Mouse (Mus musculus) intestine, embryonic 16.5 days (tissue): ENCODE measurements around the gene Sept10. TPM values are rescaled to one million over a fixed set of nuclear protein-coding genes. Genes with fewer than 3 reads are reported as not detected.

ENCODE experiments used
- ATAC-seq: fragments of 200-750 bp; cut with Nextera tagmentation; 2 replicates; pipeline ENCODE4 v1.8.0; 2017; ENCODE audit warnings: moderate TSS enrichment, moderate library complexity
- H3K27ac ChIP-seq: fragments of 300-500 bp; sonication (generic); 2 replicates; pipeline ENCODE4 v1.5.1; 2014; ENCODE audit warnings: mild to moderate bottlenecking, low read length
- H3K27me3 ChIP-seq: fragments of 300-500 bp; sonication (generic); replicated peaks from 2 replicates; pipeline ENCODE4 v1.6.1; 2014; ENCODE audit warnings: low read length, control low read depth, mixed read lengths; ENCODE audit not compliant: control insufficient read depth, insufficient read depth
- H3K36me3 ChIP-seq: fragments of 300-500 bp; sonication (generic); 2 replicates; pipeline ENCODE4 v1.6.1; 2014; ENCODE audit warnings: low read length, control low read depth; ENCODE audit not compliant: control insufficient read depth, insufficient read depth
- H3K4me1 ChIP-seq: fragments of 300-500 bp; sonication (generic); 2 replicates; pipeline ENCODE4 v1.6.1; 2014; ENCODE audit warnings: low read length, control low read depth, mixed read lengths; ENCODE audit not compliant: control insufficient read depth, insufficient read depth
- H3K4me2 ChIP-seq: fragments of 300-500 bp; sonication (generic); 2 replicates; pipeline ENCODE4 v1.6.1; 2014; ENCODE audit warnings: low read depth, low read length, control low read depth
- H3K4me3 ChIP-seq: fragments of 300-500 bp; sonication (generic); 2 replicates; pipeline ENCODE4 v1.5.1; 2014; ENCODE audit warnings: mild to moderate bottlenecking, low read length
- H3K9ac ChIP-seq: fragments of 300-500 bp; sonication (generic); 2 replicates; pipeline ENCODE4 v1.6.1; 2014; ENCODE audit warnings: low read depth, low read length
- H3K9me3 ChIP-seq: fragments of 300-500 bp; sonication (generic); 2 replicates; pipeline ENCODE4 v1.6.1; 2016; ENCODE audit warnings: low read length, control low read depth; ENCODE audit not compliant: control insufficient read depth
- WGBS: fragments of 180-500 bp; shearing (Covaris S2); extraction: QIAGEN DNeasy Blood & Tissue Kit; methylation state at CpG from one replicate; pipeline ENCODE4 v1.1.7; 2014; 5-methylcytosine and 5-hydroxymethylcytosine counted together
- polyA plus RNA-seq: library from polyadenylated mRNA; unstranded; fragments of >200 nt; fragmentation: Nextera tagmentation; extraction: Ambion mirVana; gene quantifications from 2 replicates; pipeline ENCODE4 v1.2.1, GENCODE M21; 2015

The Sept10 gene
- polyA plus RNA-seq, 1 experiment from 2014 or later, result 24.6 TPM

- ATAC-seq, result no peak
- Histone ChIP-seq H3K9ac (no peak overlapping the region), H3K4me3 (no peak overlapping the region), H3K27me3 (no peaks in the 10 kb centered on the region), H3K4me2 (no peak overlapping the region), H3K36me3 (no peaks in the 10 kb centered on the region), H3K4me1 (no peaks in the 10 kb centered on the region), H3K27ac (no peak overlapping the region), H3K9me3 (no peaks in the 10 kb centered on the region)
- WGBS, result 85% methylated on average over 1 of the region's 1 CpGs
These were observed 102.6 kb downstream of the Sept10 start for GRCm38 (mm10) chr10:59119001-59119400.

GRCm38 (mm10) chr10:59117555-59117954 lies 104.1 kb downstream of the Sept10 start:
- no peaks in the 10 kb centered on the region for H3K27me3 ChIP-seq
- WGBS, result 75% methylated on average over 5 of the region's 5 CpGs

GRCm38 (mm10) chr10:59116331-59116730 lies 105.3 kb downstream of the Sept10 start:
- 75% methylated on average over 9 of the region's 9 CpGs for WGBS
- H3K9ac ChIP-seq, result no peak overlapping the region
- no peak overlapping the region for H3K4me2 ChIP-seq
- H3K27ac ChIP-seq, result no peak overlapping the region
- H3K4me3 ChIP-seq, result no peak overlapping the region
- H3K9me3 ChIP-seq, result no peaks in the 10 kb centered on the region
- ATAC-seq, result no peak
- H3K4me1 ChIP-seq, result no peaks in the 10 kb centered on the region
- H3K27me3 ChIP-seq, result no peaks in the 10 kb centered on the region
- H3K36me3 ChIP-seq, result no peaks in the 10 kb centered on the region

More at GRCm38 (mm10) chr10:59117555-59117954, 104.1 kb downstream of the Sept10 start:
- no peak overlapping the region for H3K27ac ChIP-seq
- H3K9me3 ChIP-seq, result no peaks in the 10 kb centered on the region
- H3K36me3 ChIP-seq, result no peaks in the 10 kb centered on the region
- no peak overlapping the region for H3K4me3 ChIP-seq
- no peak overlapping the region for H3K9ac ChIP-seq
- no peak overlapping the region for H3K4me2 ChIP-seq
- no peaks in the 10 kb centered on the region for H3K4me1 ChIP-seq
- ATAC-seq, result no peak

- Histone ChIP-seq H3K36me3 (no peaks in the 10 kb centered on the region), H3K9me3 (no peaks in the 10 kb centered on the region), H3K4me1 (no peaks in the 10 kb centered on the region), H3K4me3 (no peak overlapping the region), H3K27ac (no peak overlapping the region), H3K27me3 (no peaks in the 10 kb centered on the region), H3K9ac (no peak overlapping the region), H3K4me2 (no peak overlapping the region)
- no peak for ATAC-seq
- WGBS, result 90% methylated on average over 2 of the region's 2 CpGs
These were observed 106.0 kb downstream of the Sept10 start for GRCm38 (mm10) chr10:59115691-59116090.

GRCm38 (mm10) chr10:59114535-59115291 lies 106.9 kb downstream of the Sept10 start:
- Histone ChIP-seq H3K36me3 (no peaks in the 10 kb centered on the region), H3K9me3 (no peaks in the 10 kb centered on the region), H3K27ac (no peak overlapping the region), H3K27me3 (no peaks in the 10 kb centered on the region), H3K9ac (no peak overlapping the region), H3K4me2 (no peak overlapping the region), H3K4me3 (no peak overlapping the region), H3K4me1 (no peaks in the 10 kb centered on the region)
- 57% methylated on average over 15 of the region's 15 CpGs for WGBS
- no peak for ATAC-seq

GRCm38 (mm10) chr10:59113386-59113785 lies 108.3 kb downstream of the Sept10 start:
- Histone ChIP-seq H3K27ac (no peak overlapping the region), H3K4me1 (no peaks in the 10 kb centered on the region), H3K4me2 (no peak overlapping the region), H3K36me3 (no peaks in the 10 kb centered on the region), H3K27me3 (no peaks in the 10 kb centered on the region), H3K4me3 (no peak overlapping the region), H3K9me3 (no peaks in the 10 kb centered on the region), H3K9ac (no peak overlapping the region)
- WGBS, result 80% methylated on average over 9 of the region's 9 CpGs
- no peak for ATAC-seq

- Histone ChIP-seq H3K4me1 (no peaks in the 10 kb centered on the region), H3K27ac (no peak overlapping the region), H3K4me3 (no peak overlapping the region), H3K36me3 (no peaks in the 10 kb centered on the region), H3K27me3 (no peaks in the 10 kb centered on the region), H3K9me3 (no peaks in the 10 kb centered on the region), H3K9ac (no peak overlapping the region), H3K4me2 (no peak overlapping the region)
- 87% methylated on average over 8 of the region's 8 CpGs for WGBS
- no peak for ATAC-seq
These were observed 108.9 kb downstream of the Sept10 start for GRCm38 (mm10) chr10:59112755-59113154.

- WGBS, result 91% methylated on average over 7 of the region's 7 CpGs
- no peak for ATAC-seq
These were observed 111.3 kb downstream of the Sept10 start for GRCm38 (mm10) chr10:59110386-59110785.

GRCm38 (mm10) chr10:59109015-59109414 lies 112.6 kb downstream of the Sept10 start:
- peak; percentile 33; the same call in 1 of the 2 replicates for ATAC-seq
- WGBS, result 17% methylated on average over 2 of the region's 2 CpGs

More at GRCm38 (mm10) chr10:59110386-59110785, 111.3 kb downstream of the Sept10 start:
- Histone ChIP-seq H3K4me3 (no peak overlapping the region), H3K9me3 (no peaks in the 10 kb centered on the region), H3K27ac (no peak overlapping the region), H3K9ac (no peak overlapping the region), H3K4me2 (no peak overlapping the region), H3K27me3 (no peaks in the 10 kb centered on the region), H3K4me1 (no peaks in the 10 kb centered on the region), H3K36me3 (no peaks in the 10 kb centered on the region)

GRCm38 (mm10) chr10:59106644-59107043 lies 115.0 kb downstream of the Sept10 start:
- Histone ChIP-seq H3K4me3 (no peak overlapping the region), H3K27me3 (no peaks in the 10 kb centered on the region), H3K27ac (no peak overlapping the region), H3K9me3 (no peaks in the 10 kb centered on the region), H3K4me2 (no peak overlapping the region), H3K36me3 (no peaks in the 10 kb centered on the region), H3K4me1 (no peaks in the 10 kb centered on the region), H3K9ac (no peak overlapping the region)
- WGBS, result 70% methylated on average over 3 of the region's 3 CpGs
- no peak for ATAC-seq

More at GRCm38 (mm10) chr10:59109015-59109414, 112.6 kb downstream of the Sept10 start:
- H3K4me1 ChIP-seq, result no peaks in the 10 kb centered on the region
- no peak overlapping the region for H3K4me3 ChIP-seq
- H3K27ac ChIP-seq, result no peak overlapping the region
- H3K9me3 ChIP-seq, result no peaks in the 10 kb centered on the region
- no peak overlapping the region for H3K4me2 ChIP-seq
- H3K27me3 ChIP-seq, result no peaks in the 10 kb centered on the region
- no peak overlapping the region for H3K9ac ChIP-seq
- no peaks in the 10 kb centered on the region for H3K36me3 ChIP-seq
